Mouse (Mus musculus) right cerebral cortex, adult 18-20 months (tissue): ENCODE data around the gene H2afy.
A peak's percentile ranks its signal among the peaks of the same experiment; 100 is the strongest.

Experiments
- DNase-seq: peaks from one replicate; pipeline ENCODE4 v3.0.0; 2022; ENCODE audit warnings: mixed read lengths

H2afy gene

DNA sequence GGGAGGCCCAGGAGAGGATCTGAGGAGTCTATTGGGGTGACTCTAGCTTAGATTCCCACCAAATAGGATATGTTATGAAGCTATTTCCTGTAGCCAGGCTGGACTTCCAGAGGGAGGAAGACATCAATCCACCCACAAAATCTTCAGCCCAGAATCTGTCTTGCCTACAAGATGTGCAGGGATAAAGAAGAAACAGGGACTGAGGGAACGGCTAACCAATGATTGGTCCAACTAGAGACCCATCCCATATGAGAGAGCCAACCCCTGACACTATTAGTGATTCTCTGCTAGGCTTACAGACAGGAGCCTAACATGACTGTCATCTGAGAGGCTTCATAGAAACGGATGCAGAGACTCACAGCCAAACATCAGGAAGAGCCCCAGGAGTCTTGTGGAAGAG is 7.9 kb upstream of the H2afy start:
- DNase-seq = no peak

DNA sequence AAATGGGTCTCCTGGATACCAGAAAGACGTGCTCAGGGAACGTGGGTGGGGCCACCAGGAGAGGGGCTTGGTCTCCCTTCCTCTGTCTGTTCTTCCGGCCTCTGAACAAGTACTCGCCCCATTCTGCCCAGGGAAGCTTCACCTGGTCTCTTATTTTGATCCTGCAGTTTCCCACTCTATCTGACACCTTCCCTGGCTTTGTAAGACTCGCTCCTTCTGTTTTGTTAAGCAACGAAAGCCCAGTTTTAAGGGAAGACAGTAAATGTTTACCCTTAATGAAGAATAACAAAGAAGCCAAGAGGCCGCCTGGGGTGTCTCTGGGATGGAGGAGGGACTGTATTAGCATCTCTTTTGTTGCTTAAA is 7.0 kb upstream of the H2afy start:
- DNase-seq = no peak

DNA sequence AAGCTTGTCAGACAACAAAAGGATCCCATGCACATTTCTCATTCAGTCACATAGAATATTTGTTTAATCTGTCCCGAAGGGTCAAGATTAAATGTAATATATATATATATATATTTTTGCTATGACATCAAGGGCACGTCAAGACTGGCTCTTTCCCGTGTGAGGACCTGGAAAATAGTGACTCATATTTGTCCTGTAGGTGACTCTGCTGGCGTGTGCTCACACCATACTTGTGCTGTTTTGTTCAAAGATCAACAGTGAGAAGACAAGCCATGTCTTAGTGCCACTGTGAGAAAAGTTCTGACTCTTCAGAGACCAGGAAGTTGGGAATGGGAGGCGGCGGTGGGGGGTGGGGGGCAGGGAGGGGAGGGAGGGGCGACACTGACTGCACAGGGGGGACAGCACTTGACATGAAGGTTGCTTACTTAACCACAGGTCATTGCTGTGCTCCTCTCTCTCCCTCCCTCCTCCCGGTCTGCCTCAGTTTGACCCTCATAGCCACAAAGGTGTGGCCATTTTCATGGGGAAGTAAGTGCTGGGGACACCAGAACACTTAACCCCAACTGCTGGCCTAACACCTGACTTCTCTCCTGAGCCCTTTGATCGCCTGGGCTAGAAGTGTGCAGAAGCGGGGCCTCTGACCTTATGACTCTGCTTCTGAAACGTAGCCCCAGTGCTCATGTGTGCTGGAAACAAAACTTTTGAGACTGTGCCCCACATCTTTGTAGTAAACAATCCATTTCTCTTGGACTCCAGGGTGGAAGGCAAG is 6.4 kb upstream of the H2afy start:
- no peak for DNase-seq

DNA sequence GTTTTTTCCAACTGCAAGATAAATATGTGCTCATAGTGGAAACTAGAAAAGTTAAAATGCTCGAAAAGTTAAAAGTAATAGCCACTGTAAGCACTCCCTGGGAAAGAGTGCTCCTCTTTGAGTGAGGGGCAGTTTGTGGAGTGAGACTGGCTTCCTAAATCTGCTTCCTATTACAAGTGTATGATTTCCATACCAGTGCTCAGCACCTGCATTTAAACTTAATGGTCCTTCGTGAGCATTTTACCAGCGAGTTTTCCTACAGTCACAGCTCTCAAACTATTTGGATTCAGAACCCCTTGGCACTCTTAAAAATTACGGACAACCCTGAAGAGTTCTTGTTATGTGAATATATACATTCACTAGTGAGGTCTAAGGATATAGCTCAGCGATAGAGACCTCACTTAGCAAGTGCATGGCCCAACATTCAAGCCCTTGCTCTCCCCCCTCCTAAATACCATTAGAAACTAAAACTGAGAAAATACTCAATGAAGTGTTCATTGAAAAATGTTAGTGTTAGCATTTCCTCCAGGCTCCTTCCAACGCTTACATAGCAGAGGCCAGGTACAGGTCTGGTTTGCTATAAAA is 3.1 kb upstream of the H2afy start:
- no peak for DNase-seq

DNA sequence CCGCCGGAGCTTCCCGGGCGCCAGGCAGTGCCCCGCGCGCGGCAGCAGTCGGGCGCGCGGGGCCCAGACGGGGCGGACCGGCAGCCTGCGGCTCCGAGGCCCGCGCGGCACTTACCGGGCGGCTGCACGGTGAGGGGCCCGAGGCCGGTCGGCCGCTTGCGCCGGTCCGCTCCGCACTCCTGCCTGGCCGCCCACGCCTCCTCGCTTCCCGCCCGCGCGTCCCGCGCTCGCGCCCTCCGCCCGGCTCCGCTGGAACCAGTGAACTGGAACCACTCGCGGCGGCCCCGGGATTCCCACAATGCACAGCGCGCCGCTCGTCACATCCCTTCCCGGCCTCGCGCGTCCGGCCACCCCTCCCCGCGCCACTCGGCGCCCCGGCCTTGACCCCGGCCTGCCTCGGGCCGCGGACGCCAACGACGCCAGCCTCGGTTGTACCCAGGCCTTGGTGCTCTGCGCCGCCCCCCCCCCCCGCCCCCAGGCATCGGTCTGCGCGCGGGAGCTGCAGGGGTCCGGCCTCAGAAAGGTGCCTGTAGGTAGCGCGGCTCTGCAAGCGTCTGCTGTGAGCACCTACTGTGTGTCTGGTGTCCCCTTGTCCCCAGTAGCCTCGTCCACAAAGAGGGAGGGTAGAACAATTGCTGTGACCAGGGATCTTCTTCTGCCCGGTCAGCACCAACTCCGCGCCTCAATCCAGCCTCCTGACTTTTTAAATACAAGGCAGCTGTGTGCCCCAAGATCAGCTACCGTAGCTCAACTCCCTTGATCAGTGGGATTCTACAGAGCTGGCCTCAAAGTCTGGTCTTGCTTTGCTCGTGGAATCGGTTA is 719 bp downstream of the H2afy start:
- DNase-seq = peak; percentile 91

DNA sequence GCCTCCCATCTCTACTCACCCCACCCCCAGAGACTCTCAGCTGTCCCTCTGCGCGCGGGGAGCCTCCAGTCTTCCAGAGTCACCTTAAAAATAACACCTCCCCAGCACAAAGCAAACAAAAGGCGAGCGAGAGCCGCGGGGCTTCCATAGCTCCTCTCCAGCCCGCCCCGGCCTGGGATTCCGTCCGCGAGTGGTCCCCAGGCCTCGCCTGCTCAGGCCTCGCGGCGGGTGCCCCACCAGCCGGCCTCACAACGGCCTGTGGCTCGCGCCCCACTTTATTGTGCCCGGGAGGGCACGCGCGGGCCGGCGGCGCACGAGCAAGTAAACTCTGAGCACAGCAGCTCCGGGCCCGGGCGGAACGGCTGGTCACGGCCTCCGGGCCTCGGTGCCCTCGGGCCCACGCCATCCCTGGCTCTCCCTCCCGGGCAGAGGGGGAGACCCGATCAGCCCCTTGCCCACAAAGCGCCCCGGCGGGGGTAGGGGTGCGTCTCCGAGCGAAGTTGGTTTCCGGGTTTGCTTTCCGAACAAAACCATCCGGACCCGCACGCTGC is 1.5 kb downstream of the H2afy start:
- DNase-seq = peak; percentile 15

DNA sequence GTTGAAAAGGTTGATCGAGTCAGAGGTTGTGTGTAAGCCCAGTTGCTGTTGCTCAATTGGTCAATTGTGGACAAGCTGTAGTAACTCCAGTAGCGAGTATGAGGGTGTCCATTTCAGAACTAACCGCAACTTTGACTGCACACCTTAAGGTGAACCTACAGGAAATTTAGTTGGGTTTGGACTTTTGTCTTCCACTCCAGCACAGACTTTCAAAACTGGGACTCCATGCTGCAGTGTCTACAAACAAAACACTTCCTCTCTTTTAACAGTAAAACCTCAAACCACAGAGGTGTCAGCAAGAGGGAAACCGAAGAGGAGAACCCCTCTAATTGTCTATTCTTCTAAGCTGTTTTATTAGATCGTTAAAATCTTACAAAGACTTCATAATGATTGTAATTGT is 2.1 kb downstream of the H2afy start:
- no peak for DNase-seq

DNA sequence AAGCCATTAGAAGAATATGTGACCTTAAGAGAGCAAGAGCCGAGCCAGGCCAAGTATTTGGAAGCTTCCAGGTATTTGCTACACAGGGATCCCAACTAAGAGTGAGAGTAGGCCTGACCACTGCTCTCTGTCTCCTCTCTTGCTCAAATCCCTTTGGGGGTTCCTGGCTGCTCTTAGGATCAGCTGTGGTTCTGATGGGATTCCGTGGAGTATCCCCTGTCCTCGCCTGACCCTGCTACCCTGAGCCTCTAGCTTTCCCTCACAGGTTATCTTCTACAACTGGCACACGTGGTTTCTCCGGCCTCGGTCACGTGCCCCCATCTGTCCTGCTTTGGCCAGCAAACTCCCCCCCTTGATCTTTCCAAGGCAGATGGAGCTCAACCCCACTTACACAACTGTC is 3.2 kb downstream of the H2afy start:
- DNase-seq = no peak

DNA sequence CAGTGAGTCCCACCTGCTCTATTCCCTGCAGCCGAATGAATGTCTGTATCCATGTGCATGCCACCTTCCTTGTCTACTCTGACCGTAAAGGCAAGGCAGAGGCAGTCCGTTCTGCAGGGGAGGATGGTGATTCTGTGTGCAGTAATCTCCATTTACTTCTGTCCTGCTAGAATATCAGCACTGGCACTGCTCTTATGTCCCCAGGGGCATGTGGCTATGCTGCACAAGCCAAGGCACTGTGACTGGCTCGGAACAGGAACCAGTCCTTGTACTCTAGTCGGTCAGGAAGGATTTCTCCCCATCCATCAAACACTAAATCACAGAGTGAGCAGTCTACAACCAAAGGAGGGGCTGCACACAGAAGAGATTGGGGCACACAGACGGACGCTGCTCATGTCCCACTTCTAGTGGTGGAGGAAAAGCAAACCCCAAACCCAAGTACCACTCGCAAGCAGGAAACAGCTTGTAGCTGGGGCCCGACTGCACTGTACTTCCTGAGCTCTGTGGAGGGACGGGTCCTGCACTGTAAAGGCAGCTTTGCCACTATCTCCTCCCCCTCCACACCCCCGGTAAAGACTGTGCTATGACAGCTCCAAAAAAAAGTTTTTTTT is 3.7 kb downstream of the H2afy start:
- no peak for DNase-seq

DNA sequence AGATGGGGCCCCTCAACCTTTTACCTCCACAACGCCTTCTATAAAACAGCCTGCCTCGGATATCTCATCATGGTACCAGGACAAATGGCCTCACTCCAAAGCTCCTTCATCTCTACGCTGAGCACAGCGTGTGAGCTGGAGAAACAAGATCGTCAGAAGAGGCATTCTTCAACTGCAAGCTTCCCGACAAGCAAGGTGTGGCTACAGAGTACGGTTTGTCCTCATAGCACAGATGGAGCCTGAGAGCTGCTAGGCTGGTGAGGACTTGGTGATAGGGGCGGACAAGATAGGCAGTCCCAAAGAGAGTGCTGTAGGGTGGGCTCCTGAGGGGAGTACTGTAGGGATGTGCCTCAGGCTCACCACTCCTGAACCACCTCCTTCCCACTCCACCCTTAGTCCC is 5.6 kb downstream of the H2afy start:
- no peak for DNase-seq

DNA sequence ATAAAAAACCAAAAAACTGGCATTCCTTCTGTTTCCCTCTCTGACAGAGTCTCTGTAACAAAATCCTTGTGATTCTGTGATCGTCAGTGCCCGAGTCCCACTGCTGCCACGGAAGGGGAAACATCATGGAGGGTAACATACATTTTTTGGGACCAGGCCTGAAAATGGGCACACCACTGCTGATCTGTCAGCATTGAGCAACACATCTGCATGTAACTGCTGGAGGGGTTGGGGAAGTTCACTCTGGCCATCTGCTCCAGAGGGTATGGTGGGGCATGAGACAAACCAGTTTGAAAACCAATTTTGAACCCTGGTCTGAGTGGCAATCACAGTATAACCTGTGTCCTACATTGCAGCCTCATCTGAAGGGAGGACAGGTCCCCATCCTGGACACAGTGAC is 6.6 kb downstream of the H2afy start:
- DNase-seq = no peak

DNA sequence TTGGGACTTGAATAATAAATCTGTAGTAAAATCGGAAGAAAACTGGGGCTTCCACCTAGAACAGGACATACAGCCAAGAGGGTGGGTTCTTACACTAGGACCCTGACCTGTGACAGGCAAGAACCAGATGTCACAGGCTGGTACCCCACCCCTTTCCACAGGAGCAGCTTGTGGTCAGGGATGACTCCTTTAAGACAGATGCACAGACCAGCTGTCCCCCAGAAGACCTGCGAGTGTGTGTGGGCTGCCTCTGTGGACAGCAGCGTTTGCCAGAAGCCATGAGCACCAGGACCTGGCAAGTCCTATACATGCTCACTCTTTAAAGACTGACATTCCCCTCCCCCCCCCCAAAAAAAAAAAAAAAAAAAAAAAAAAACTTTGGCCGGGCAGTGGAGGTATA is 7.1 kb downstream of the H2afy start:
- DNase-seq = no peak

DNA sequence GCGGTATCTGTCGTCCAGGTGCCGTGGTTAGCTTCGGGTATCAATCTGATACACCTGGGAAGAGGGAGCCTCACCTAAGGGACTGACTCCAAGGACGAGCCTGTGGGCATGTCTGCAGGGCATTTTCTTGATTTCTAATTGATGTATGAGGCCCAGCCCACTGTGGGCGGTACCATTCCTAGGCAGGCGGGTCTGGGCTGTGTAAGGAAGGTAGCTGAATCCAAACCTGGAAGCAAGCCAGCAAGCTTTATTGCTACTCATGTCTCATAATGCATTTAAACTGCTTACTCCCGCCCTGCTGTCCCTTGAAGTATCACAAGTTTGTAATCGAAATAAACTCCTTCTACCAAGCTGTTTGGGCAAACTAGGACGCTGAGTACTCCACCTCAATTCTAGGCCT is 10.5 kb downstream of the H2afy start:
- DNase-seq = no peak

DNA sequence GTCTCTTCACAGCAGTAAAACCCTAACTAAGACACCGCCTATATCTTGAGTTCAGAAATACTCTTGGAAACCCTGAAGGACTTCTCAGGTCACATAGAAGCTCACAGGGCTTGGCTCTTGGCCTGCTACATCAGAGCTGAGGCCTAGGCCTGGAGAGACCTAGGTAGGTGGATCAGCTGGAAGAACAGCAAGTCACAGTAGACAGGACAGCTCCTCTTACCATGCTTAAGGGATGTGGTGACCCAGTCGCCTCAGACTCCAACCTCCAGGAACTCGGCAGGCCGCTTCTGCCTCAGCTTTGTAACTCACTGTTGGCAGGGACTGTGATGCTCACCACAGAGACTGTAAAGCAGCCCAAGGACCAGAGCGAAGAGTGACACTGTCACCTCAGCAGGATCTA is 13.1 kb downstream of the H2afy start:
- no peak for DNase-seq

DNA sequence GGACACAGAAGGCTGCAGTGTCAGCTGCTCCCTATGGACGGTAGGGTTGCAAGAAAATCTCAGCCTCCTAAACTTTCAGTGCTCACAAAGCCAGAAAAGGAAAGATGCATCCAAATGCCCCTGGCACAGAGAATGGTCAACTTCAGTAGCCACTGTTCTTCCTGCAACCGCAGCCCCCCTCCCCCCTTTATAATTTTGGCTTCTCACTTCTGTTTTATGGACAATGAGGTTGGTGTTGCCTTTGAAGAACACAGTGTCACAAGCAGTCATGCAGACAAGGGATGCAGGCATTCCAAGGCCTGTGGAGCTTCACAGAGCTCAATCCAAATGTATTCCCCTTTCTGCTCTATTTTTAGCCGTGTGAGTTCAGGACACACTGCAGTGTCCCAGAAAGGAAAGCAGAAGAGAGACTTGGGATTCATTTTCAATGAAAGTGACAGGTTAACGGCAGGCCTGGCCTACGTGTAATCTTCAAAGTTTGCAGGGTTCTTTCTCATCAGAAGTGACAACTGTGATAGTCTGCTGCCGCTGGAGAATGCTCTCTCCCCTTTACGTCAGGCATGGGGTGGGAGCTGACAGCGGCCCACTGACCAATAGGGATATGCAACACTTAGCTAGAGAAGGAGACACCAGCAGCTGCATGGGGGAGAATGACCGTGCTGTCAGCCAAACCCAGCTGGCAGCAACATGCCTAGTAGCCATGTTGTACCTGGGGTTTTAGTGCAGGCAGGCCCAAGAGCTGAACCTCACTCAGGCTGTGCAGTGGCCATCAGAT is 18.0 kb downstream of the H2afy start:
- no peak for DNase-seq

DNA sequence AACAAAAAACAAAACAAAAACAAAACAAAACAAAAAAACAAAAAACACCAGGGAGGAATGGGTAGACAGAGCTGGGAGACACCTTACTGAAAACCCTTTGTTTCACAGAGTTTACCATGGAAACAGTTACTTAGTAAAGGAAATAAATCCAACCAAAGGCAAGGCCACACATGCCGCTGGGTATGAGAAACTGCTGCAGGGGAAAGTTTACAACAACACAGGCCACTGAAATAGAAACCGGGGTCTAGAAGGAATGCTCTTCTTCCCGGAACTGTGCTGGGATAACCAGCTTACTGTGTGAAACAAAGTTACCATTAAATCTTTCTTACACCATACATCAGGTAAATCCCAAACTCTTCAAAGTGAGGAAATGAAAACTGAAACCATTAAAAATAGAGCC is 20.3 kb downstream of the H2afy start:
- DNase-seq = no peak

DNA sequence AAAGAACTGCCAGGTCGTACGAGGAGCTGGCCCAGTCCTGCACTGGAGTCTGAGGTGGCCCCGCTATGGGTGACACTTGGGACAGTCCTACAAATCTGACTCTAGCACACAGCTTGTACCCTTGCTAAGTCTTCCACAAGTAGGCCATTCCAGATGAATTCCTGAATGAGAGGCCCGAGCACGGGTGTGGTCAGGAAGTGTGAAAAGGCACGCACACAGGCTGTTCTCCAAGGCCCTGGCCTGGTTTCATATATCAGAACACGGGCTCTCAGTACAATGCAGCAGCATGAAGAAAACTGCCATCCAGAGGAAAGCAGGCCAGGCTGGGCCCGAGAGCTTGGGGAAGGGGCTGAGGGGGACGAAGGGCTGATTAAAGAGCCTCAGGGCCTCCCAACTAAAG is 20.8 kb downstream of the H2afy start:
- DNase-seq = no peak

DNA sequence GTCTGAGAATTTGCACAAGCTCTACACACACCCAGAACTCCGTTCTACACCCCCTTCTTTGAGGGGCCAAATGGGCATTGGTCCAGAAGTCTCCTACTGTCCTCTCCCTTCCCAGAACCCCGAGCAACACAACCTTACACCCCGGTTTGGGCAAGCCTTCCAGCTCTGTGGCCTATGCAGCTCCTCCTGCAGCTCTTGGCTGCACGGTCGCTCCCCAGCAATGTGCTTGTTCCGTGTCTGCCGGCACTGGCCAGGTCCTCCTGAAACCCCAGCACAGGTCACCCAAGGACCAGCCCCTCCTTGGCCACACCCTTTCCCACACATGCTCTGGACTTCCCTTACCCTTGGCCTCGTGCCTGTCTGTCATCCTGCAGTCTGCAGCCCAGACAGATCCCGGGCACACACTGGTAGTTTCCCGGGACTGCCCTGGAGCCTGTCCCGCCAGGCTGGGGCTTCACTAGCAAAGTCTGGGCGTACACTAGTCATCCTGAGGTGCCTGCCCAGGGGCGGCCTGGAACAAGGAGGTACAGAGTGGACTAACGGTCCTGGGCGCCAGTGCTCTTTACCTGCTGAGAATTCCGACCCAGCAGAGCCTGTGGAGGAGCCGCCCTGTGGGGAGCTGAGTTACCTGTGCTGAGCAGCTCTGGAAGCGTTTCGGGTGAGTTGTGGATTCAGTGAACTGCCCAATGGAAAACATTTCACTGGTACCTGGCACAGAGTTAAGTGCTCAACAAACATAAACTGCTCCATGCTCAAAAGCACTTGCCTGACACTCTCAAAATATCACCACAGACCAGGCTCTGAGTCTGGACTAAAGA is 22.5 kb downstream of the H2afy start:
- DNase-seq = no peak

DNA sequence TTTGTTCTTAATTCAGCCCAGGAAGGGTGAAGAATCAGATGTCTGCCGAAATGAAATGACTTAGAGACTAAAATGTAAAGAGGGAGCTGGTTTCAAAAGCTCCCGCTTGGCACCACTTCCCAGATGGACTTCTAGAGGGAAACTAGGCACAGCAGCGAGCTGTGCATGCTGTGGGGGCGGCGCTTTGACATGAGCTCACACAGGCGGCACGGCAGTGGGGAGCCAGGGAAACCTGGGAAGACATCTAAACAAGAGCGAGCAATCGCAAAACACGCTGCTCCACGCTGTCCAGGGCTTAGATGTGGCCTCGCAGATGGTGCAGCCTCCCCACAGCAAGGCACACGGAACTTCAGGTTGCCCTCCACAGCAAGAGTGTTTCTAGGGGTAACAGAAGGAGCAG is 23.2 kb downstream of the H2afy start:
- DNase-seq = peak; percentile 77

DNA sequence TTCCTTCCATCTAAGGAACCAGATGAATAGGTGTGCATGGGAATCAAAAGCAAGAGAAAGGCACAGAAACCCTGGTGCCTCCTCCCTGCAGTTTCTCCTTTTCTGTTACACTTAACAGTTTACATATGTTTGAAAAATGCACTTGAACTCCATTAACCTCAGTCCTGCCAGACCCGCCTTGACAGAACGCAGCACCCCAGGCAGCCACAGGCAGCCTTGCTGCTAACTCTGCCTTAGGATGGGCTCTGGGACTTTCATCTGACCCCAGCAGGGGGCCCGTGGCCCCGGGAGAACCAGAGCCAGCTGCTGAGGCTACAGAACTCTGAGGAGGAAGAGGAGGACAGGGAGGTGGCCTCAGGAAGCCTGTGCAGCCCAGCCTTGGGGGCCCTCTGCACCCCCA is 23.7 kb downstream of the H2afy start:
- DNase-seq = no peak

DNA sequence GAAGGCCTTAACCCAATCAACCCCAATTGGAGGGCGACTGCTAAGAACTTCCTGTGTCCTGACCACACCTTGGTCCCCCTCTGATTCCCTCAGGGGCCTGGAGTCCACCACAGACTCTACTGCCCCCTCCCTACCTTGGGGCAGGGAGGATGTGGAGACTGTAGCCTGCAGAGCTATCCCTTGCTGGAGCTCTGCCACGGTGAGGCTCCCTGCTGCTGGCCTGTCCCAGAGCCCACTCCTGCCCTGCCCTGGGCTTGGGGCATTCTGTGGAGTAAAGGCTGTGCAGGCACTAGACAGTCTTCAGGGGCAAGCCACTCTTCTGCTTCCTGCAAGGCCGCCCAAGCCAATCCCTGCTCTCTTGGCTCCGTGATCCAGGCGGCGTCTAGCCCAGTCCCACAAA is 24.6 kb downstream of the H2afy start:
- no peak for DNase-seq
